Mouse (Mus musculus) CH12.LX (cell line): ENCODE measurements at regions not wholly inside any gene's neighbourhood (a gene's known extent, or its start where the extent isn't known, plus 50 kb on each side); places are given as distances from the start of the nearest gene placed in this dataset.

ENCODE experiments used
- DNase-seq: peaks from one replicate; pipeline ENCODE4 v3.0.0-alpha.2; 2013; ENCODE audit errors: extremely low read depth
- H3K27ac ChIP-seq: 2 replicates; pipeline ENCODE4 v1.5.1; 2012; ENCODE audit warnings: low read depth, mild to moderate bottlenecking, control low read depth, moderate library complexity; ENCODE audit not compliant: insufficient read depth
- H3K27me3 ChIP-seq: replicated peaks from 2 replicates; pipeline ENCODE3; 2012; ENCODE audit warnings: inconsistent platforms
- H3K36me3 ChIP-seq, 2 experiments: replicated peaks in 1 of 2; 2 replicates each; pipeline versions ENCODE3 to v1.6.1; 2012; ENCODE audit warnings: inconsistent platforms in 1 of 2, low read length in 1 of 2, mild to moderate bottlenecking in 1 of 2, mixed read lengths in 1 of 2, moderate library complexity in 1 of 2; ENCODE audit not compliant: control insufficient read depth in 1 of 2, insufficient read depth in 1 of 2
- H3K4me1 ChIP-seq, 2 experiments: 2 replicates each; pipeline ENCODE4 v1.6.1; 2012; ENCODE audit warnings: inconsistent platforms in 1 of 2, moderate library complexity in 1 of 2; ENCODE audit not compliant: insufficient read depth in 2 of 2, control insufficient read depth in 1 of 2
- H3K4me2 ChIP-seq: 2 replicates; pipeline ENCODE4 v1.6.1; 2012; ENCODE audit warnings: low read depth, mild to moderate bottlenecking, control low read depth; ENCODE audit not compliant: poor library complexity, insufficient read depth, severe bottlenecking
- H3K4me3 ChIP-seq, 3 experiments: fragments of 150-350 bp in 1 of 3; sonication (generic) in 1 of 3; replicated peaks in 1 of 3; 2 replicates each; pipeline versions ENCODE3 to v1.5.1; 2011 to 2012; ENCODE audit warnings: low read depth in 2 of 3, low read length in 2 of 3, mild to moderate bottlenecking in 2 of 3, moderate library complexity in 2 of 3, control low read depth in 1 of 3, improper control_type of control experiment in 1 of 3, inconsistent platforms in 1 of 3, mixed read lengths in 1 of 3; ENCODE audit not compliant: poor library complexity in 1 of 3
- H3K79me2 ChIP-seq: replicated peaks from 2 replicates; pipeline ENCODE4 v1.6.1; 2012; ENCODE audit warnings: mild to moderate bottlenecking, moderate library complexity; ENCODE audit not compliant: control insufficient read depth, poor library complexity, insufficient read depth, severe bottlenecking; ENCODE audit errors: extremely low read depth
- H3K9ac ChIP-seq: 2 replicates; pipeline ENCODE4 v1.6.1; 2012; ENCODE audit warnings: low read depth, mild to moderate bottlenecking, control low read depth, moderate library complexity; ENCODE audit not compliant: insufficient read depth
- H3K9me3 ChIP-seq: replicated peaks from 2 replicates; pipeline ENCODE3; 2012; ENCODE audit warnings: low read length, inconsistent platforms, mixed read lengths
- BHLHE40 ChIP-seq: IDR thresholded peaks from 2 replicates; pipeline ENCODE4 v1.6.1; 2011; ENCODE audit warnings: mild to moderate bottlenecking, low read depth, low read length, improper control_type of control experiment
- E2F4 ChIP-seq: IDR thresholded peaks from 2 replicates; pipeline ENCODE4 v1.6.1; 2011; ENCODE audit warnings: low read depth, low read length, improper control_type of control experiment; ENCODE audit not compliant: insufficient replicate concordance
- ELF1 ChIP-seq: IDR thresholded peaks from 2 replicates; pipeline ENCODE4 v1.6.1; 2014; ENCODE audit warnings: low read depth, mild to moderate bottlenecking, inconsistent platforms, low read length, improper control_type of control experiment
- JUN ChIP-seq: IDR thresholded peaks from 2 replicates; pipeline ENCODE4 v1.6.1; 2011; ENCODE audit warnings: low read depth, mild to moderate bottlenecking, low read length, improper control_type of control experiment, moderate library complexity; ENCODE audit not compliant: insufficient read depth
- JUND ChIP-seq: conservative IDR thresholded peaks from 2 replicates; pipeline ENCODE4 v1.6.1; 2011; ENCODE audit warnings: low read depth, low read length, improper control_type of control experiment
- MAX ChIP-seq: IDR thresholded peaks from 2 replicates; pipeline ENCODE4 v1.6.1; 2011; ENCODE audit warnings: low read length, improper control_type of control experiment
- MXI1 ChIP-seq: IDR thresholded peaks from 2 replicates; pipeline ENCODE4 v1.6.1; 2011; ENCODE audit warnings: mild to moderate bottlenecking, low read depth, low read length, improper control_type of control experiment
- RAD21 ChIP-seq: IDR thresholded peaks from 2 replicates; pipeline ENCODE4 v1.6.1; 2011; ENCODE audit warnings: low read depth, mild to moderate bottlenecking, low read length, improper control_type of control experiment, moderate library complexity
- RCOR1 ChIP-seq: conservative IDR thresholded peaks from 2 replicates; pipeline ENCODE4 v1.6.1; 2012; ENCODE audit warnings: low read depth, mild to moderate bottlenecking, inconsistent platforms, low read length, improper control_type of control experiment
- SMC3 ChIP-seq: IDR thresholded peaks from 2 replicates; pipeline ENCODE4 v1.6.1; 2011; ENCODE audit warnings: low read depth, low read length, improper control_type of control experiment
- ZC3H11A ChIP-seq: IDR thresholded peaks from 2 replicates; pipeline ENCODE4 v1.6.1; 2012; ENCODE audit warnings: low read depth, mild to moderate bottlenecking, inconsistent platforms, low read length, improper control_type of control experiment
- ZKSCAN1 ChIP-seq: IDR thresholded peaks from 2 replicates; pipeline ENCODE4 v1.6.1; 2012; ENCODE audit warnings: low read depth, inconsistent platforms, low read length, improper control_type of control experiment, borderline replicate concordance
- dilution Hi-C: fragments of 300-500 bp; cut with MboI; formaldehyde crosslinking; loops from 2 replicates; pipeline ENCODE4 v1.14.3; 2020; ENCODE audit warnings: low sequenced_read_pairs; ENCODE audit not compliant: extremely low pct_unique_long_range_greater_than_20kb, extremely low pct_ligation_motif_present
- in situ Hi-C: fragments of 300-500 bp; cut with MboI; formaldehyde crosslinking; loops from 3 replicates; pipeline ENCODE4 v1.14.3; 2019; ENCODE audit warnings: low sequenced_read_pairs, low pct_ligation_motif_present, low pct_unique_long_range_greater_than_20kb, mixed read lengths

DNA sequence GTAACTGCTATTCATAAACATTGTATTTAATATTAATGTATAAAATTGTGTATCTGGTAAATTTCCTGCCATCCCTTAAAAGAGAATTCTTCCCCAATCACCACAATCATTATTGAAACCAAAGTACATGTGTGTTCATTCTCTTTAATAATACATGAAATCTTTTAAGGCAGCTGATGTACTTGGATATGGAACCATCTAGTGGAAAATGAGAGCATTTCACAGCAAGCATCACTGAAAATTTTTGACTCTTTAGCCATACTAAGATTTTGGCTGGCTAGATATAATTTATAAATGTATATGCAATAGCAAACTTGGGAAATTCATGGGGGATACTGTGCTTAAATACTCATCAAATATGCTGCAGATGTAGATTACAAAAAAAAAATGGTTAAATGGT lies 467.8 kb upstream of the Ndn start:
- in situ Hi-C loops: no loop called here

More for the DNA sequence above, 467.8 kb upstream of the Ndn start:
- Histone ChIP-seq H3K36me3 (no peaks in the 10 kb centered on the region), H3K9me3 (peaks cover 14% of the 10 kb centered on the region), H3K79me2 (no peaks in the 10 kb centered on the region), H3K4me3 (no peak overlapping the region), H3K4me1 (no peaks in the 10 kb centered on the region), H3K27me3 (no peaks in the 10 kb centered on the region), H3K27ac (no peak overlapping the region), H3K9ac (no peak overlapping the region), H3K4me2 (no peak overlapping the region)
- no peak for DNase-seq
- dilution Hi-C loops: no loop called here
- TF ChIP-seq ELF1 (no peak), SMC3 (no peak), BHLHE40 (no peak), RCOR1 (no peak), RAD21 (no peak), MAX (no peak), MXI1 (no peak), JUND (no peak), ZC3H11A (no peak), E2F4 (no peak), JUN (no peak), ZKSCAN1 (no peak)
